Mouse (Mus musculus) lung, postnatal 4 days (tissue): ENCODE data around the gene Pmm2.

Experiments used
- DNase-seq, 2 experiments: peaks; one replicate each; pipeline ENCODE4 v3.0.0; 2021

Gene Pmm2

DNA sequence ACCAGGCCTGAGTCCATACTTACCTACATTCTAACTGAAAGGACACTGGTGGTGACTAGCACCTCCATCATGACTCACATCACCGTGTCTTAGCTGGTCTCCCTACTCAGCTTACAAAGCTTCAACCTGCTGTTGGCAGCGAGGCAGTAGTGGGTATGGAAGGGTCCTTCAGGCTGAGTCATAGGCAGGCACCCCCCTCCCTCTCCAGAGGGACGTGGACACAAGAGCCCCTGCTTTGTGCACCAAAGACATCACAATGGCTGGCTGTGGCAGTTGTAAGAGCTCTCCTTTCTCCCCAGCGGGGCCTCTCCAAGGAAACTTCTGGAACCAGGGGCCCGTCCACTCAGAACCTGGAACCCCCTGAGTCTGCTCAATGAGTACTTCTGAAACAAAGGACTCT lies 43.0 kb downstream of the Pmm2 start, which contains the start of gene Gm5767:
Gene Gm5767 (plus strand): TSS at position 301 of the 400 bp plus-strand sequence.
- no peak for DNase-seq

DNA sequence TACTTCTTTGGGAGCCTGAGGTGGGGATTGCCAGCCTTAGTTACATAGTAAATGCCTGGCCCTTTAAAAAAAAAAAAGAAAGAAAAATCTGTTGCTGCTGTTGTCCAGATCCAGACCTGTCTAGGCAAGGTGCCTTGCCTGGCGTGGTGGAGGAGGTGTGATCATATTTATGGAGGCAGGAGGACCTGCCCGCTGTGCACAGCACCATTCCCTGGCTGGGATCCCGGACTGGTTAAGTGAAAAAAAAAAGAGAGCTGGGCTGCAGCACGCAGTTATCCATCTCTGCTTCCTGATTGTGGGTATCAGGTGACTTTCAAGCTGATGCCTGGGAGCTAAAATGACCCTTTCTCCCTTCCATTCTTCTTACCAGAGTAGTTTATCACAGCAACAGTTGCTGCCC lies 47.6 kb downstream of the Pmm2 start:
- peak in 1 of 2 experiments; percentile 17 for DNase-seq

DNA sequence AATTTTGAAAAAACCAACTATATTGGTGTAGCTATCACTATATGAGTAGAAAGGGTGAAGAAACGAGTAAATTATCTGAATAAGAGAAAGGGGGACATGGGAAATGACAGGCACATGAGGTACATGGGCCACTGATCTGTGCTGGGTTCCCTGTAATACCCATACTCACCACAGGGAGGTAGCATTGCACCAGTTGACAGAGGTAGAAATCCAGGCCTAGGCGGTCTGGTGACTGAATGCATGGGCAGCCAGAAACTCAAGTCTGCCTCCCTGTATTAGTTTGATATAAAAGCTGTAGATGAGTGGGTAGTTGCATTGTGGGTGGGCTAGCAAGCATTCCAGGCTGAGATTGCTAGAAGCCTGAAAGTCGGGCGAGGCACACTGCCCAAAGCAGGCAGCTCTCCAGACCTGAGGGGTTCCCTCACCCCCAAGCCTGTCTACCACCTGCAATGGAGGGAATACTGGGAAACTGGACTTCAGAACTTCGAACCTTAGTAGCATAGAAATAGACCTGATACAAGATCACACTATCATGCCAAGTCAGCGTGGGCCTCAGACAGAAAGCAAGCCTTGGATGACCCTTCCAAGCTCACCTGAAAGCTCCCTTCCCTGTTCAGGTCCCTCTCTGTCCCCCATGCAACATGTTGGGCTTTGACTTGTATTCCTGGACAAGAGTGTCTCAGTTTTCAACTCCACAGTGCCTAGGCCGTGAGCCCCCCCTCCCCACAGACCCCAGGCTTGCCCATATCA lies 48.8 kb downstream of the Pmm2 start:
- peak; percentile 53 to 84 for DNase-seq

DNA sequence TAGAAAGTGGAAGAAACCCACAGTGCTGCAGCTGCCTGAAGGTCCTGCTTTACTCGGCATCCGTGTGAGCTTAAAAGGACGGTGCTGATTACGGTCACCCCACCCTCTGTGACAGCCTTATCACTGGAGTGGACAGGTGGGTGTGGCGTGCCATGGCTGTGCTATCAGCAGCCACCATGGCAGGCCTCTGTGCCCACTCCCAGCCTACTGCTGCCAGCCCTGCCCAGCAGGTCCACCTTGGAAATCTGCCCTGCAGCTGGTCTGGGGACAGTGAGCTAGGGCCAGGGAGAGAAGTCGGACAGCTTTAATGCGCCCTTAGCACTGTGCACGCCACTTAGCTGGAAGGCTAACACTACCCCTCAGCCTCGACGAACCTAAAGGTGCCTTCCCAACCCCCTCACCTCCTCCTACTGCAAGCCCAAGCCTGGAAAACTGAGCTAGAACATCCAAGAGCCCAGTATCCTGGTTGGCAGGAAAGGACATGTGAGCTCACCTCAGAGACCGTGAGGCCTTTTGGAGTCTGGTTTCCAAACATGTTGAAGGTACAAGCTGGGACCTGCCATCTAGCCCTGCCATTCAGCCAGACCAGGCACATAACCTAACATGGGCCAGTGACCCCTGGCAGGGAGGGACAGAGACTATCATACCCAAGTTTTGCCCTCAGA lies 49.5 kb downstream of the Pmm2 start:
- no peak for DNase-seq

DNA sequence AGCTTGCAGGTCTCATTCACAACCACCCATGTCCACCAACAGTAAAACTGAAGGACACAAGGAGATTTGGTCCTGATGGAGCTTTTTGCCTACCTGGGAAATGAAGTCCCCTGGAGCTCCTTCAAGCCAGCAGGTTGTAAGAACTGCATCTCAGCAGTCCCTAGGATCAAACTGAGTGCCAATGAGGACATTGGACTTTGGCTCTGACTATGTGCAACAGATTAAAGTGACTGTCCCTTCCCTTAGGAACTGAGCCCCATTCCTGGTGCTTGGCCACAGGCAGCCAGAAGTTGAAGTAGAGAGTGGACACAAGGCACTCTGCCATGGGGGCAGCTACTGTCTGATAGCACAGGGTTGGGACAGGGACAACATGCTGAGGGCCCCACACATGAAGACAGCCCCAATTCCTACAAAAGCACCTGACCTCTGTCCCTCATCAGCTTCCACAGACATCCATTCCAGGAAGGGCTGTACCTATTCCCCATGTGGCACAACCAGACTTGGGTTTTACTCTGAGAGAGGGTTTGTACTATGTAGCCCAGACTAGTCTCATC lies 50.2 kb downstream of the Pmm2 start:
- peak in 1 of 2 experiments; percentile 16 for DNase-seq

DNA sequence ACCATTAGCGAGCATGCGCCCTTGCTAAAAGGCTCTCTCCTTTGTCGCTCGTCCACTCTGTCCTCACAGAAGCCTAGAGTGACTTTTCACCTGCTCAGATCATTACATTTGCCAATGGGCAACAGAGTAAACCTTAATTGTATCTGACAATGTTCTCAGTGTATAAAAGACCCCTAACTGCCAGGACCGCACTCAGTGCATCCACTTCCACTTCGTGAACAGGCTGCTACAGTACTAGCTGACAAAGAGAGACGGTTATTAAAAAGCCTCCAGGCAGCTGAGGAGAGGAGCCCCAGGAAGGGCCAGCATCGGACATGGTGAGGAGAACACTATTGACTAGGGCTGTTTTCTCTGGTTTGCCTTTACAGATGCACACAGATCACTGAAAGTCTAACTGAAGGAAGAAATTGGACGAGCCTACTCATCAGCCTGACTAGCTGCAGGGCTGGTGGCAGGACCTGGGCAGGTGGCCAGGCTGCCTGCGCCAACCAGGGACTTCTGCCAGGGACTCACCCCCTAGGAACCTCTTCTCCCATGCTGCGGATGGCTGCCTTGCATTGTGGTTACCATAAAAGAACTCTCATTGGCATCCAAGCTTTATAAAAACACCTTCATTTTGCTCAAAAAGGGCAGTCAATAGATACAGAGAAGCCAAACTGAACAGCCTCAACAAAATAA lies 52.6 kb downstream of the Pmm2 start:
- DNase-seq = no peak

DNA sequence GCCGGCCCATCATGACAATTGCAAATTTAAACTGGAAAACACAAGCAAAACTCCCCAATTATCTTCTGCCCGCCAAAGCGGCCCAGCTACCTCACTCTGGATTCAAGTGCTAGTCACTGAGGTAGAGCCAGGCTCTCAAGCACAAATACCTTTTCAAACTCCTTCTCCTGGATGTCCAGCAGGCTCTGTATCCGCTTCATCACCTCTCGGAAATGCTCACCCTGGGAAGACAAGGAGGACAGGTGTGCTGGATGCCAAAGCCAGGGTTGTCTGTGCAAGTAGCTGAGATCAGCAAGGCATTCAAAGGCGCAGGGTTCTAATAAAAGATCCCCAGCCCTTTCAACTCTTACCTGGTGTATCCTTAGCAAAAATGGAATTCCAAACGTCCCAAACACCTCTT lies 53.7 kb downstream of the Pmm2 start:
- DNase-seq = no peak

DNA sequence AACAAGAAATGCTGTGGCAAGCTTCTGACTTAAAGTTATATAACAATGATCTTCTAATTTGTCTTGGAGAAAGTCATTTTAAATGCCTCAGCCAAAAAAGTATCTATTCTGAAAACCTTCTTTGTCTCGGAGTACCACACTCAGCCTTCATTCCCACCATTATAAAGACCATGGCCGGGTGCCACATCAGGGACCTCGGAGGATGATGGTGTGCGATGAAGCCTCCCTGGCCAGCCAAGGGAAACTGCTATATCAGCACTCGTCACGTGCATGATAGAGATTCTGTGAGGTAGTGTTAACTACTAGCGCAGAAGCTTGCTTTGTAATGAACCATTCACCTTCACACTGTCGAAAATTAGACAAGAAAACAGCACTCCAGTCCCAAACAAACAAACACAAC lies 62.1 kb downstream of the Pmm2 start:
- no peak for DNase-seq

DNA sequence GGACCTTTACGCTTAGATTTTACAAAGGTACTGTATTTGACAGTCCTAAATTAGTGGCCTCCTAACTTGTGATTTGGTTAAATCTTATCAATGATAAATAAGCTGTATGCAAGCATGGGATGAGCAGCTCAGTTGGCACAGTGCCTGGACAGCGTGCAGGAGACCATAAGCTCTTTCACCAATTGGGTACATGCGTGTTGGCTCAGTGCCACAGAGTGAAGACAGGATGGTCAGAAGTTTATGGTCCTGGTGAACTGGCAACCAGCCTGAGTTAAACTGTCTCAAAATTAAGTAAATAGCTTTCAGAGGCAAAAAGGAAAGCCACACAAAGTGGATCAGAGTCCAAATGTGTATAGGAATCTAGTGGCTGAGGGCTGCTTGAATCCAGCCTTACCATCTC lies 63.1 kb downstream of the Pmm2 start:
- no peak for DNase-seq

DNA sequence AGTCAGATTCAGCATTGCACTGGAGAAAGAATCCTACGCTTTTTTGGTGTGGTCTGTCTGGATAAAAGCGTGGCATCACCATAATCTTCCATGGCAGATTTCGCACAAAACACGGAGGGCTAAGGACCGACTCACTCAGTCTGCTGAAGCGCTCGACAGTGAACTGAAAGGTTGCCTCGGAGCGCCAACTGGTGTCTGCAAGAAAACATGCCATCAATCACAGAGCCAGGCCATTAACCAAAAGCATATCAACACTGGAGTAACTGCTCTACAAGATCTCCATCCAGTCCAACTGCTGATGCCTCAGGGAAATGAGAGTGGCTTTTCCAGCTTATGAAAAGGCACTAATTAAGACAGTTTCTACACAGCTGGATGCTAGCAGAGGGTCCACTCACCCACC lies 74.5 kb downstream of the Pmm2 start:
- no peak for DNase-seq
